Mouse (Mus musculus) liver, embryonic 12.5 days (tissue): ENCODE measurements around the gene Ppm1m. TPM values are rescaled to one million over a fixed set of nuclear protein-coding genes. Genes with fewer than 3 reads are reported as not detected.

Experiments used
- ATAC-seq: fragments of 200-750 bp; cut with Nextera tagmentation; 2 replicates; pipeline ENCODE4 v1.8.0; 2017; ENCODE audit warnings: moderate number of reproducible peaks, mild to moderate bottlenecking, moderate library complexity
- H3K27ac ChIP-seq: fragments of 300-500 bp; sonication (generic); 2 replicates; pipeline ENCODE4 v1.5.1; 2016; ENCODE audit warnings: mild to moderate bottlenecking
- H3K27me3 ChIP-seq: fragments of 300-500 bp; sonication (generic); replicated peaks from 2 replicates; pipeline ENCODE4 v1.6.1; 2016; ENCODE audit warnings: mild to moderate bottlenecking, moderate library complexity
- H3K36me3 ChIP-seq: fragments of 300-500 bp; sonication (generic); 2 replicates; pipeline ENCODE4 v1.6.1; 2016; ENCODE audit warnings: mild to moderate bottlenecking, moderate library complexity
- H3K4me1 ChIP-seq: fragments of 300-500 bp; sonication (generic); 2 replicates; pipeline ENCODE4 v1.6.1; 2016
- H3K4me2 ChIP-seq: fragments of 300-500 bp; sonication (generic); 2 replicates; pipeline ENCODE4 v1.6.1; 2016; ENCODE audit warnings: mild to moderate bottlenecking, moderate library complexity
- H3K4me3 ChIP-seq: fragments of 300-500 bp; sonication (generic); 2 replicates; pipeline ENCODE4 v1.5.1; 2016; ENCODE audit warnings: mild to moderate bottlenecking, moderate library complexity
- H3K9ac ChIP-seq: fragments of 300-500 bp; sonication (generic); 2 replicates; pipeline ENCODE4 v1.6.1; 2016; ENCODE audit warnings: mild to moderate bottlenecking, moderate library complexity
- H3K9me3 ChIP-seq: fragments of 300-500 bp; sonication (generic); replicated peaks from 2 replicates; pipeline ENCODE4 v1.6.1; 2016; ENCODE audit warnings: mild to moderate bottlenecking, moderate library complexity
- WGBS: fragments of 180-500 bp; shearing (Covaris S2); methylation state at CpG from one replicate; pipeline ENCODE4 v1.1.7; 2016; ENCODE audit not compliant: insufficient replicate concordance; 5-methylcytosine and 5-hydroxymethylcytosine counted together
- microRNA counts: library from miRNA; unstranded; fragments of <30 nt; microRNA quantifications from one replicate; lab custom pipeline; 2017
- microRNA-seq: library from miRNA; unstranded; fragments of <30 nt; microRNA quantifications from one replicate; pipeline ENCODE4, GENCODE M21; 2017
- polyA plus RNA-seq: library from polyadenylated mRNA; unstranded; fragments of >200 nt; fragmentation: Nextera tagmentation; extraction: Ambion mirVana; gene quantifications from 2 replicates; pipeline ENCODE4 v1.2.1, GENCODE M21; 2016

Ppm1m gene
- polyA plus RNA-seq, 1 experiment from 2014 or later, result 17.0 TPM

DNA sequence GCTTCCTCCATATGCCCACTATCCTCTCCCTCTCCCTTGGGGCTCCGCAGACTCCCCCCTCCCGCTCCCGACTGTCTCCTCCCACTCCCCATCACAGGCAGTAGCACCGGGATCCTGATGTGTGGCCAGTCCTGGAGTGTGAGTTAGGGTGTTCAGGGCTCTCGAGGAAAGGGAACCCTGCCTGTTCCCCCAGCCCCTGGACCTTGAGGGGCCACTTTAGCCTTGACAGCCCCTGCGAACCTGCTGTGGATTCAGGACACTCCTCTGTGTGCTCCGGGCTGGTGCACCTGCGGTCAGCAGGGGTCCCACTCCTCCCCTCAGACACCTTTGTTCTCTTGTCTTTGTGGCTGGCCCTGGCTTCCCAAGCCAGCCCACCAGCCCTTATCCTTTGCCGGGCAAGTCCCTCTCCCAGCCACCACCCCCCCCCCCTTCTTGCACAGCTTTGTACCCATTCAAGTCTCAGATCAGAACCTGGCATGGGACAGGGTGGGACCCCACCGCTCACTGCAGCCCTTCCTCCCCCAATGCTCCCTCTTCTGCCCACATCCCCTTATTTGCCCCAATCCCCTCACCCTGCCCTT, 51.6 kb downstream of the Ppm1m start:
- H3K36me3 ChIP-seq, result no peaks in the 10 kb centered on the region
- WGBS, result 6% methylated on average over 10 of the region's 10 CpGs
- ATAC-seq, result no peak
- no peaks in the 10 kb centered on the region for H3K9me3 ChIP-seq
- H3K9ac ChIP-seq, result no peak overlapping the region
- H3K27ac ChIP-seq, result no peak overlapping the region
- peak overlapping the region; percentile 44 for H3K4me2 ChIP-seq
- peaks cover 7% of the 10 kb centered on the region; the same call in 1 of the 2 replicates for H3K4me1 ChIP-seq
- H3K27me3 ChIP-seq, result peaks cover 70% of the 10 kb centered on the region
- H3K4me3 ChIP-seq, result no peak overlapping the region

DNA sequence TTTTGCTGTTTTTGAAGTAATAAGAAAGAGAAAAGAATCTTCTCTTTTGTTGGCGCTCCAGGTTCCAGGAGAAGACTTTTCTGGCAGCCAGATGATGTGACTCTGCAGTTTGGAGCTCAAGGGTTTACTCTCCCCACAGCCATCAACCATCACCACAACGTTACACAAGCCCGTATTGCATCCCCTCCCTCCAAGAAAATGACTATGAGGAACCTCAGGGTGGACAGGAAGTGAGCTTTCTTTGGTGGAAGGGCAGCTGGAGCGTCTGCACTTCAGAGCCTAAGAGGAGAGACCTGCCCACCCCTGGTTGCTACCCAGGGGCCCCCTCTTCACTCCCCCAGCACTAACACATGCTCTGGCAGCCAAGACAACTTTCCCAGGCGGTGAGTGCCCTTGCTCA, 52.3 kb downstream of the Ppm1m start:
- 19% methylated on average over 5 of the region's 5 CpGs for WGBS
- Histone ChIP-seq H3K36me3 (no peaks in the 10 kb centered on the region), H3K27ac (no peak overlapping the region), H3K4me2 (no peak overlapping the region), H3K27me3 (peaks cover 68% of the 10 kb centered on the region), H3K9me3 (no peaks in the 10 kb centered on the region), H3K9ac (no peak overlapping the region), H3K4me3 (no peak overlapping the region), H3K4me1 (peaks cover 7% of the 10 kb centered on the region; the same call in 1 of the 2 replicates)
- no peak for ATAC-seq

DNA sequence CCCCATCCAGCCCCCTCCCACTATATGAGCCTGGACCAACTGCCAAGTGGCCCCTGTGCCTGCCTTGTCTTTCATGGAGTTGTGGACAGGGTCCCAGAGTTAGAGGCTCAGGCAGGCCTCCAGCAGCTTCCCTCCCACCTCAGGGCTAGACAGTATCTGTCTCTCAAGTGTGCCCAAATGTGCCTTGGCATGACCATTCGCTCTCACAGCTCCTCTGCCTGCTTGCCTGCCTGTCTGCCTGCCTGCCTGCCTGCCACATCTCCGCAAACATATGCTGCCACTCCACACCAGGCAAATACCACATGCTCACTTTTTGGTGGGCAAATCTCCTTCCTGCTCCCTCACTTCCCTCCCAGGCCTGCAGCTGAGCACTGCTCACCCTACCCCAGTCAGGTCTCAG, 54.0 kb downstream of the Ppm1m start:
- no peak overlapping the region for H3K4me2 ChIP-seq
- H3K9me3 ChIP-seq, result no peaks in the 10 kb centered on the region
- H3K36me3 ChIP-seq, result no peaks in the 10 kb centered on the region
- ATAC-seq, result no peak
- 64% methylated on average over 2 of the region's 2 CpGs for WGBS
- no peak overlapping the region for H3K4me3 ChIP-seq
- H3K27me3 ChIP-seq, result peaks cover 51% of the 10 kb centered on the region
- H3K9ac ChIP-seq, result no peak overlapping the region
- peaks cover 7% of the 10 kb centered on the region; the same call in 1 of the 2 replicates for H3K4me1 ChIP-seq
- H3K27ac ChIP-seq, result no peak overlapping the region

MicroRNAs encoded within 50 kb of the gene (microRNA counts, 519-probe panel; counts per million panel counts)
- microRNA mmu-let-7g (lab: Ali Mortazavi, UCI), result 7,082 counts per million, percentile 96 among the panel's probes with 10 or more counts

Small RNA genes lying within 50 kb of the gene (microRNA-seq; reads per million reads assigned to microRNA genes)
- 3.5 reads per million, percentile 2 among the genes with 10 or more reads in this experiment for gene Mir135a-1
- 34,899 reads per million, percentile 99 among the genes with 10 or more reads in this experiment for gene Mirlet7g

Other genes starting within 250 kb of the Ppm1m start
- gene Col6a5, start 239.1 kb downstream of the Ppm1m start, polyA plus RNA-seq, result not detected in 2 replicates
- 0.01 and 0.05 TPM in 2 replicates for gene Col6a4, start 103.0 kb downstream of the Ppm1m start, polyA plus RNA-seq
- gene Glyctk, start 41.6 kb downstream of the Ppm1m start, polyA plus RNA-seq, result 14.1 and 15.7 TPM in 2 replicates
- 11.5 and 11.8 TPM in 2 replicates for gene Wdr82, start 28.8 kb downstream of the Ppm1m start, polyA plus RNA-seq
- 34.7 and 35.9 TPM in 2 replicates for gene Twf2, start 3.4 kb upstream of the Ppm1m start, polyA plus RNA-seq
- 0.06 TPM in 1 of 2 replicates, not detected in the other for gene Tlr9, start 22.9 kb upstream of the Ppm1m start, polyA plus RNA-seq
- 37.6 and 41.1 TPM in 2 replicates for gene Alas1, start 48.9 kb upstream of the Ppm1m start, polyA plus RNA-seq
- gene Poc1a, start 81.3 kb upstream of the Ppm1m start, polyA plus RNA-seq, result 28.8 and 29.0 TPM in 2 replicates
- 10.4 and 10.5 TPM in 2 replicates for gene Dusp7, start 168.9 kb upstream of the Ppm1m start, polyA plus RNA-seq
- 870 and 914 TPM in 2 replicates for gene Rpl29, start 229.7 kb upstream of the Ppm1m start, polyA plus RNA-seq
- gene Acy1, start 238.6 kb upstream of the Ppm1m start, polyA plus RNA-seq, result 34.0 and 35.2 TPM in 2 replicates
- gene Abhd14b, start 247.7 kb upstream of the Ppm1m start, polyA plus RNA-seq, result 14.5 and 15.2 TPM in 2 replicates
- 29.1 and 31.6 TPM in 2 replicates for gene Abhd14a, start 247.9 kb upstream of the Ppm1m start, polyA plus RNA-seq